Mouse (Mus musculus): Measurements from ENCODE around the gene S100a3.

- TF ChIP-seq CTCF (conservative IDR thresholded peaks at IDR 0.05; ENCODE audit: low read length) (no peak), POU5F1 (IDR thresholded peaks at IDR 0.05; ENCODE audit: borderline replicate concordance, low read length) (no peak)
Observed at GRCm38 (mm10) chr3:90612061-90612460, 51.7 kb downstream of the S100a3 start.
